Mouse (Mus musculus) forebrain, embryonic 13.5 days (tissue): ENCODE data around the gene Creld1. TPM values are rescaled to one million over a fixed set of nuclear protein-coding genes. Genes with fewer than 3 reads are reported as not detected.

Experiments
- ATAC-seq: fragments of 200-750 bp; cut with Nextera tagmentation; 2 replicates; pipeline ENCODE4 v1.8.0; 2017
- H3K27ac ChIP-seq: fragments of 300-500 bp; sonication (generic); 2 replicates; pipeline ENCODE4 v1.5.1; 2015; ENCODE audit warnings: inconsistent platforms, mild to moderate bottlenecking, moderate library complexity
- H3K27me3 ChIP-seq: fragments of 300-500 bp; sonication (generic); 2 replicates; pipeline ENCODE4 v1.6.1; 2015; ENCODE audit warnings: mild to moderate bottlenecking, inconsistent platforms
- H3K36me3 ChIP-seq: fragments of 300-500 bp; sonication (generic); 2 replicates; pipeline ENCODE4 v1.6.1; 2015; ENCODE audit warnings: mild to moderate bottlenecking, inconsistent platforms; ENCODE audit not compliant: poor library complexity, severe bottlenecking
- H3K4me1 ChIP-seq: fragments of 300-500 bp; sonication (generic); 2 replicates; pipeline ENCODE4 v1.6.1; 2015; ENCODE audit warnings: inconsistent platforms
- H3K4me2 ChIP-seq: fragments of 300-500 bp; sonication (generic); 2 replicates; pipeline ENCODE4 v1.6.1; 2015; ENCODE audit warnings: inconsistent platforms, mild to moderate bottlenecking, moderate library complexity
- H3K4me3 ChIP-seq: fragments of 300-500 bp; sonication (generic); 2 replicates; pipeline ENCODE4 v1.5.1; 2015; ENCODE audit warnings: mild to moderate bottlenecking, inconsistent platforms
- H3K9ac ChIP-seq: fragments of 300-500 bp; sonication (generic); 2 replicates; pipeline ENCODE4 v1.6.1; 2015; ENCODE audit warnings: mild to moderate bottlenecking, inconsistent platforms
- H3K9me3 ChIP-seq: fragments of 300-500 bp; sonication (generic); replicated peaks from 2 replicates; pipeline ENCODE4 v1.6.1; 2016; ENCODE audit warnings: inconsistent platforms
- WGBS: fragments of 180-500 bp; shearing (Covaris S2); methylation state at CpG from one replicate; pipeline ENCODE4 v1.1.7; 2015; 5-methylcytosine and 5-hydroxymethylcytosine counted together
- polyA plus RNA-seq: library from polyadenylated mRNA; unstranded; fragments of >200 nt; fragmentation: Nextera tagmentation; extraction: Ambion mirVana; gene quantifications from 2 replicates; pipeline ENCODE4 v1.2.1, GENCODE M21; 2015

Gene Creld1
- polyA plus RNA-seq: 47.4 and 47.5 TPM in 2 replicates

DNA sequence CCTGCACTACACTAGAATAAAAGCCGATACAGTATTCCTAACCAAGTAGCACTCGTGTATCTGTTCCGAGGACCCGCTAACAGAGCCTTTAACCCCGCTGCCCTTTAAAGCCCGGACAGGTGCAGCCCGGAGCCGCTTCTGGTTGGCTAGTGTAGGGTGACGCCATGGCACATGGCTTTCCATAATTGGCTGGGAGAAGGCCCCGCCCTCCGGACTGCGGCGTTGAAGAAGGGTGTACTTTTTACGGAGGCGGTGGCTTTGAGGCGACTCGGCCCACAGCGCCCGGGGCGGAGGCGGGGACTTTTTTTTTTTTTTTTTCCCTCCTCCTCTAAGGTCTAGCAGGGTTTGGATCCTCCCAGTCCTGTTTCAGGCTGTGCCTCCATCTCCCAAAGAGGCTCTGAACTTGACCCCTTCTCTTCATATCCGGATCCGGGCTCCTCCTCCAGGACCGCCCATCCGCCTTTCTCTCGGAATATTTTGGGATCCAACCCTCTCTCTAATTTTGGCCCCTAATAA is at the start of gene Creld1:
Gene Creld1 (plus strand): TSS at position 198 of the 516 bp plus-strand sequence.
- peak; percentile 97 for ATAC-seq
- WGBS: under 1% methylated on average over 26 of the region's 26 CpGs
- peak within 1 kb of the TSS; percentile 84 for H3K27ac ChIP-seq
- H3K36me3 ChIP-seq: peaks cover 14% of the 10 kb centered on the region
- peak within 1 kb of the TSS; percentile 68 for H3K4me3 ChIP-seq
- H3K9me3 ChIP-seq: no peaks in the 10 kb centered on the region
- H3K27me3 ChIP-seq: peaks cover 14% of the 10 kb centered on the region
- peak within 1 kb of the TSS; percentile 86 for H3K4me2 ChIP-seq
- H3K9ac ChIP-seq: peak within 1 kb of the TSS; percentile 80
- H3K4me1 ChIP-seq: peaks cover 40% of the 10 kb centered on the region

DNA sequence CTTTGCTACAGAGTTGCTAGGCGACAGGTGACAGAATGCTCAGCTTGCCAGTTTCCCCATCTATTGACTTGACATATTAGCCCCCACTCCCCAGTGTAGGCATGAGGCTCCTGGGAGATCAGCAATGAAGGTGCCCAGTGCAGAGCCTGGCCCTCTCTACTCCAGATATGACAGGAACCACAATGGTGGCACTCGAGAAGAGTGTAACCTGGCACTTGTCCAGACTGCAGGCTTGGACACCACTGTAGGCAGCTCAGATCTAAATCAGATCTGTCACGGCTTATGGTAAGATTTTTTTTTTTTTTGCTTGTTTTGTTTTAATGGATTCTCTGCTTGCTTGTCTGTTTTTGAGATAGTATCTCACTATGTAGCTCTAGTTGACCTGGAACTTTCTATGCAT is 49.4 kb upstream of the Creld1 start:
- no peaks in the 10 kb centered on the region for H3K36me3 ChIP-seq
- no peak overlapping the region for H3K27ac ChIP-seq
- H3K9me3 ChIP-seq: no peaks in the 10 kb centered on the region
- no peak for ATAC-seq
- no peaks in the 10 kb centered on the region for H3K4me1 ChIP-seq
- WGBS: 85% methylated on average over 3 of the region's 3 CpGs
- no peak overlapping the region for H3K4me2 ChIP-seq
- H3K9ac ChIP-seq: no peak overlapping the region
- no peaks in the 10 kb centered on the region for H3K27me3 ChIP-seq
- H3K4me3 ChIP-seq: no peak overlapping the region

DNA sequence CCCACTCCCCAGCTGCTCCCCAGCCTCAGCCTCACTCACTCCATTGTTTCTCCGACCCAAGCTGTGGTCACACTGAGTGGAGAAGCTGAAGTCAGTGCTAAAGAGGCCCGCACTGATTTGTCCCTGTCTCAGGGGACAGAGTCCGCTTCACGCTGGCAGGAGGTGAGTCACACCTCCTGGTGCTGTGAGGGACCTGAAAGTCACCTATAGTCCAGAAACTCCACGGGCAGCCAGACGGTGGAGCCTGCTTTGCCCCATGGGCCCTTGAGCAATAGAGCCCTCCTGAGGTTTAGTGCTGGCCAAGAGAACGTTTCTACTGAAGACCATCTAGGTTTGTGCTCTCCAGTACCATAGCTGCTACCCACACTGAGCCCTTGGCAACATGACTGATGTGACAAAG is 48.4 kb upstream of the Creld1 start:
- no peak overlapping the region for H3K27ac ChIP-seq
- H3K4me3 ChIP-seq: no peak overlapping the region
- H3K9me3 ChIP-seq: no peaks in the 10 kb centered on the region
- H3K36me3 ChIP-seq: no peaks in the 10 kb centered on the region
- H3K27me3 ChIP-seq: no peaks in the 10 kb centered on the region
- no peaks in the 10 kb centered on the region for H3K4me1 ChIP-seq
- H3K9ac ChIP-seq: no peak overlapping the region
- no peak overlapping the region for H3K4me2 ChIP-seq
- 70% methylated on average over 7 of the region's 7 CpGs for WGBS
- ATAC-seq: no peak

DNA sequence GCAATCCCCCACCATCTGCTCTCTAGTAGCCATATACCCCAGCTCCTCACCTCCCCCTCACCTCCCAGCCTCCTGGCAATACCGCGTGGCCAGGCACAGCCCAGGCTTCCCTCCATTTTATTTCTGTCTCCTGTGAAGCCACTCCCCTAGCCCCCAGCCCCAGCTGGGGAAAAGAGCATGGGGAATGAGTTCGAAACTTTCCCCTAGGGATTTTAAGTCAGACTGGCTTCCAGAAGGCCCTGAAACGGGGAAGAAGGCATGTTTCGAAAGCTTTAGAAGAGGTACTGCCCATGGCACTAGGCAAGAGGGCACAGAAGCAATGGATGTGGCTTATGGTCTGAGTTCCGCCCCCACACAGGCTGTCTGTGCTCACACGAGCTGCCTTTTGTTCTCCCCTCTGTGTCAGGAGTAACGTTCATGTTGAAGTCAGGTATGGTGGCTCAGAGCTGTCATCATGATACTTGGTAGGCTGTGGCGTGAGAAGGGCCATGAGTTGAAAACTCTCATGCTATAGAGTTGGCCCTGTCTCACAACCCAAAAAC is 47.4 kb upstream of the Creld1 start, which contains the start of gene Cidec:
Gene Cidec (minus strand): TSS at position 97 of the 542 bp plus-strand sequence.
- H3K4me3 ChIP-seq: no peak within 1 kb of the TSS
- ATAC-seq: no peak
- WGBS: 81% methylated on average over 9 of the region's 9 CpGs

DNA sequence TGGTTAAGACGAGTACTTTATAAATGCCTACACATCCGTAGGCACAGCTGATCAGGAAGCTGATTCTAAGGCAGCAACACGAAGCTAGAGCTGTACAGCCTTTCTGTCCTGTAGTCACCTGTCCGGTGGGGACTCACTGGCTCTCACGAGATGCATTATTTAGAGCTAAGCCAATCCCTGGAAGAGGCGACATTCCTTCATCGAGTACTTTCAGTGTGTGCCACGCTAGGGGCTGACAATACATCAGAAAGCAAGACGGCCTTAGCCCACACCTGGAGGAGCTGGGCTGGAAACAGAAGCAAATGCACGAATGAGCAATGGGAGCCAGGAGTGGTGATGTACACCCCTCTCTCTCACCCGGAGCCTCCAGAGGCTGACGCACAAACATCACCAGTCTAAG is 46.0 kb upstream of the Creld1 start:
- WGBS: 78% methylated on average over 12 of the region's 12 CpGs
- Histone ChIP-seq H3K9me3 (no peaks in the 10 kb centered on the region), H3K36me3 (no peaks in the 10 kb centered on the region), H3K4me1 (no peaks in the 10 kb centered on the region), H3K9ac (no peak overlapping the region), H3K27ac (no peak overlapping the region), H3K4me3 (no peak overlapping the region), H3K4me2 (no peak overlapping the region), H3K27me3 (no peaks in the 10 kb centered on the region)
- ATAC-seq: no peak

More for the DNA sequence above, 47.4 kb upstream of the Creld1 start, which contains the start of gene Cidec:
- H3K36me3 ChIP-seq: no peaks in the 10 kb centered on the region
- H3K9ac ChIP-seq: no peak within 1 kb of the TSS
- no peaks in the 10 kb centered on the region for H3K9me3 ChIP-seq
- H3K27ac ChIP-seq: no peak within 1 kb of the TSS
- H3K4me1 ChIP-seq: no peaks in the 10 kb centered on the region
- H3K27me3 ChIP-seq: no peaks in the 10 kb centered on the region
- no peak within 1 kb of the TSS for H3K4me2 ChIP-seq

DNA sequence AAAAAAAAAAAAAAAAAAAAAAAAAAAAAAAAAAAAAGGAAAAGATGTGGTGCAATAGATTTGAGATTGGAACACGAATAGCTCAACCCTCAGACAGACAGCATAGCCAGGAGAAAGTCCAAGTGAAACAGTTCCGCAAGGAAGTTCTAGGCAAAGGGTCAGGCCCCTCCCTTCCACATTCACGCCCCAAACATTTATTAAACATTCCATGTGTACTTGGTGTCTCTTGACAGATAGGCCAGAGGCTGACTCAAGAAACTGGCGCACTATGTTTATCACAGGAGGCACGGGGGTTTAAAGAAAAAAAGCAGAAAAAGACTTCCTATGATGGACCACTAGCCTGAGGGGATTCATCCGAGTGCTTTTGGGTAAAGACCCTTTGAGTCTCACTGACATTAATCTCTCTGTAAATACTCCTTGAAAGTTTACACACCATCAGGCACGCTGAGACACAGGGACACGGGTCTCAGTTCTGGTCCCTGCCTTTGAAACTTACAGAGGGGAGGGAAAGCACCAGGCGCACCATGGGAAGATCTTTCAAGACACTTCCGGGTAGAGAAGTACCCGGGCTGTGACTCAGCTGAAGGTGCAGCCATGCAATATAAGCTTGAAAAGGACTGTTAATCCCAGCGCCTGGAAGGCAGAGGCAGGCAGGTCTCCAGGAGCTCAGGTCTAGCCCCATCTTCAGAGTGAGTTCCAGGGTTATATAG is 44.2 kb upstream of the Creld1 start:
- H3K36me3 ChIP-seq: no peaks in the 10 kb centered on the region
- ATAC-seq: no peak
- H3K9ac ChIP-seq: no peak overlapping the region
- no peak overlapping the region for H3K4me2 ChIP-seq
- peaks cover 10% of the 10 kb centered on the region for H3K4me1 ChIP-seq
- H3K27ac ChIP-seq: no peak overlapping the region
- H3K9me3 ChIP-seq: no peaks in the 10 kb centered on the region
- WGBS: 64% methylated on average over 12 of the region's 12 CpGs
- H3K27me3 ChIP-seq: no peaks in the 10 kb centered on the region
- no peak overlapping the region for H3K4me3 ChIP-seq

DNA sequence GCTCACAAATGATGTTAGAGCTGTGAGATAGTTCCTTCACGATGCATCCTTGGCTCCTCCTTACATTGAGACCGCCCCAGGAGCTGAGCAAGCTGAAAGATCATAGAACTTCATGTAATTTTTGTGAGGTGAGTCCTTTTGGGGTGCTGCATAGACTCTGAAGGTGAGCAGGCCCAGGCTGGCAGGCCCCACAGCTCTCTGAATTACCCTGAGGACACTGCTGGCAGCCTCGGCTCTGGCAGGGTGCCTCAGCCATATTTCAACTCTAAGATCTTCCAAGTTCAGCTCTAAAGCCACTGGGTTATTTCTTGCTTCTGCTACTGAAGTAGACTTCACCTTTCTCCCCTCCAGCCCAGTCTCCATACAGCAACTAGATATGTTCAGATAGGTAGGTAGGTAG is 42.4 kb upstream of the Creld1 start:
- Histone ChIP-seq H3K9ac (no peak overlapping the region), H3K4me2 (no peak overlapping the region), H3K36me3 (0 out of 2 replicates have a peak, but pooled peaks cover 2% of the 10 kb centered on the region), H3K4me1 (peaks cover 10% of the 10 kb centered on the region), H3K27ac (no peak overlapping the region), H3K4me3 (no peak overlapping the region), H3K9me3 (no peaks in the 10 kb centered on the region), H3K27me3 (no peaks in the 10 kb centered on the region)
- ATAC-seq: no peak
- WGBS: 85% methylated on average over 3 of the region's 3 CpGs

DNA sequence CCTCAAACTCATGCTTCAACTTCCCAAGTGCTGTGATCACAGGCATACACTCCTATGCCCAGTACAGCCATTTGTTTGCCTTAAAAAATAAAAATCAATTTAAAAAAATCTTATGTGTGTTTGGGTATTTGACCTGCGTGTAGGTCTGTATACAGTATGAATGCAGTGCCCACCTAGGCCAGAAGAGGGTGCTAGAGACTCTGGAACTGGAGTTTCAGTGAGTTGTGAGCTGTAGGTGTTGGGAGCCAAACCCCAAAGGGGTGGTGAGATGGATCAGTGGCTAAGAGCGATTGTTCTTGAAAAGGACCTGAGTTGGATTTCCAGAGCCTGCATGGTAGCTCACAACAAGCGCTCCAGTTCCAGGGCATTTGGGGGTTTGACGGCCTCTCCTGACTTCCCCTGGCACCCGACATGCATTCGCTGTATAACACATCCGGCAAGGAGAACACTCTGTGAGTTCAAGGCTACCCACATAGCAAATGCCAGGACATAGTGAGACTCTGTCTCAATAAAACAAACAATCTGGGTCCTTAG is 41.9 kb upstream of the Creld1 start:
- Histone ChIP-seq H3K9me3 (no peaks in the 10 kb centered on the region), H3K27ac (no peak overlapping the region), H3K9ac (no peak overlapping the region), H3K36me3 (0 out of 2 replicates have a peak, but pooled peaks cover 3% of the 10 kb centered on the region), H3K4me3 (no peak overlapping the region), H3K4me1 (peaks cover 10% of the 10 kb centered on the region), H3K27me3 (no peaks in the 10 kb centered on the region), H3K4me2 (no peak overlapping the region)
- ATAC-seq: no peak; the same call in 1 of the 2 replicates
- WGBS: 53% methylated on average over 7 of the region's 7 CpGs

DNA sequence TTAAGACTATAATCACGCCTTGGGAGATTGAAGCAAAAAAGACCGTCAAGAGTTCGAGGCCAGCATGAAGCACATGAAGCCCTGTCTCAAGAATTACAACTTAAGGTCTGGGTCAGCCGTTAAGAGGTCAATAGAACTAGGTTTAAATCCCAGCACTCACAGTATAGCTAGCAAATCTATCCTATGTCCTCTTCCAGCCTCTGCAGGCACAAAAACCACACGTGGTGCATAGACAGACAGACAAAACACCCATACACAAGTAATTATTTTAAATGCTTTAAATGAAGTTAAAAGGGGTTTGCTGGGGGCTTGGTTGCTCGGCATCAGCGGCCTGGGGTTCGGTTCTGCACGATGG is 41.0 kb upstream of the Creld1 start:
- peak overlapping the region; percentile 94 for H3K9ac ChIP-seq
- 0 out of 2 replicates have a peak overlapping the region, but pooled peaks have one; percentile 19 for H3K27ac ChIP-seq
- no peaks in the 10 kb centered on the region for H3K27me3 ChIP-seq
- ATAC-seq: peak; percentile 61
- H3K9me3 ChIP-seq: no peaks in the 10 kb centered on the region
- H3K4me1 ChIP-seq: peaks cover 10% of the 10 kb centered on the region
- H3K36me3 ChIP-seq: peaks cover 9% of the 10 kb centered on the region
- H3K4me3 ChIP-seq: peak overlapping the region; percentile 96
- H3K4me2 ChIP-seq: peak overlapping the region; percentile 95
- WGBS: 42% methylated on average over 9 of the region's 9 CpGs

DNA sequence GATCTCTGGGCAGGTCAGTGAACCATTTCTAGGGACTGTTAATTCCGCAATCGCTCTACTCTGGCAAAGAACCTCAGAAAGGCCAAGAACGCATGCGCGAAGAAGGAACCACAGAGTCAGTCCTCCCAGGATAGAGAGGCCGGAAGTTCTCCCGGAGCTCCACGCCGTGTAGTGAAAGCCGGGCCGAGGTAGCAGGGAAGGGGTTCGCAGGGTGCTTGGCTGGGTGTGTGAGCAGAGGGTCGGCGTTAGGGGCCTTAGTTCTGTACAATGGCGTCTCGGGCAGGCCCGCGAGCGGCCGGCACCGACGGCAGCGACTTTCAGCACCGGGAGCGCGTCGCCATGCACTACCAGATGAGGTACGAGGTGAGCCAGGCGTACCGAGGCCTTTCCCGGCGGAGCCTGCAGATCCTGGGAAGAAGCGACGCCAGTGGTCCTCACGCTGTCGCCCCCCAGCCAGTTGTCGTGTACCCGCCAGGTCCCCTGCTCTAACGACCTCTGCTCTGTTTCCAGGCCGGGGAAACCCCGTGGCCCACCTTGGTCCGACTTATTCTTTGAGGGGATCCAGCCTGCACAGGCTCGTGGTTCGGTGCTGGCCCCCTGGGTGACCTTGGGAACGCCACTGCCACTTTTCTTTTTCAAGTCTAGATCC is 40.5 kb upstream of the Creld1 start, which contains the start of gene Jagn1:
Gene Jagn1 (plus strand): TSS at position 128 of the 649 bp plus-strand sequence.
- H3K27me3 ChIP-seq: no peaks in the 10 kb centered on the region
- H3K9ac ChIP-seq: peak within 1 kb of the TSS; percentile 94
- H3K36me3 ChIP-seq: peaks cover 14% of the 10 kb centered on the region
- under 1% methylated on average over 45 of the region's 45 CpGs for WGBS
- peak within 1 kb of the TSS; percentile 95 for H3K4me2 ChIP-seq
- peaks cover 10% of the 10 kb centered on the region for H3K4me1 ChIP-seq
- peak within 1 kb of the TSS; percentile 27 for H3K27ac ChIP-seq
- H3K4me3 ChIP-seq: peak within 1 kb of the TSS; percentile 96
- ATAC-seq: peak; percentile 96
- H3K9me3 ChIP-seq: no peaks in the 10 kb centered on the region

DNA sequence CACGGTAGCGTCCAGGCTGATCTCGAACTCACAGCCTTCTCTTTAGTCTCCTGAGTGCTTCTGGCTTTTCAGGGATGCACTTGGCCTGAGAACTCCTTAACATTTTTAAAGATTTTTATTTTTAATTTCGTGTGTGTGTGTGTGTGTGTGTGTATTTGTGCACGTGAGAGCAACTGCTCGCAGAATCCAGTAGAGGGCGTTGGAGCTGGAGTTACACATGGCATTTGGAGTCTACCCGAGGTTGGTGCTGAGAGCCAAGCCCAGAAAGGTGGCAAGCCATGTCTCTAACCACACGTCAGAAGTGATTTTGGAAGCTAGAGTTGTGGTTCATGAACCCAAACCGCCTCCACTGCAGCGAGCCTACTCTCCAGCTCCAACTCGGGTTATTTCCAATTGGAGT is 40.0 kb upstream of the Creld1 start:
- H3K27ac ChIP-seq: 0 out of 2 replicates have a peak overlapping the region, but pooled peaks have one; percentile 27
- peak overlapping the region; percentile 96 for H3K4me3 ChIP-seq
- 47% methylated on average over 12 of the region's 12 CpGs for WGBS
- peak overlapping the region; percentile 95 for H3K4me2 ChIP-seq
- H3K27me3 ChIP-seq: no peaks in the 10 kb centered on the region
- H3K9me3 ChIP-seq: no peaks in the 10 kb centered on the region
- peaks cover 20% of the 10 kb centered on the region for H3K36me3 ChIP-seq
- peaks cover 10% of the 10 kb centered on the region for H3K4me1 ChIP-seq
- peak; percentile 6; the same call in 1 of the 2 replicates for ATAC-seq
- peak overlapping the region; percentile 94 for H3K9ac ChIP-seq
